Mouse (Mus musculus) heart, postnatal 4 days (tissue): ENCODE data around the gene Tmem254a. TPM values are rescaled to one million over a fixed set of nuclear protein-coding genes. Genes with fewer than 3 reads are reported as not detected.
"Not testable (repeated sequence)": the region's sequence is repeated elsewhere in the genome, so short reads cannot be mapped to it uniquely, and the experiment has no call there.

Experiments used
- DNase-seq: peaks from one replicate; pipeline ENCODE4 v3.0.0; 2021
- total RNA-seq, 2 experiments: library from RNA; stranded (reverse); gene quantifications; 2 replicates each; pipeline ENCODE4 v1.2.3; 2021

The Tmem254a gene
- total RNA-seq = 1 to 10 TPM; 4.5 to 5.4 TPM

DNA sequence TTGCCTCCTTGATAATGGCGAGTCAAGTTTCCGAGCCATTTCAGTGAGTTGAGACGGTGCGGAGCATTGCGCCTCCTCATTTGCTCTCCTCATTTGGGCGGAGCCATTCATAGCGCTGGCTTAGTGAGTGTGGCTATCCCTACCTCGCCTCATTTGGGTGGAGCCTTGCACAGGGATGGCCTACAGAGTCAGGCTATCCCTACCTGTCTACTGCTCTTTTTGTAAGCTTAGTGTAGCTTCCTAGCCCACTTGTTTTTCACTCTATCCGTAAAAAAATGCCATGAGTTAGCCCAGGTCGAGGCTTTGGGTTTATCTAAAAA lies at the start of gene Tmem254a:
Tmem254a (minus strand) TSS at position 111 of the 320 bp plus-strand sequence.
- DNase-seq = not testable (repeated sequence)

DNA sequence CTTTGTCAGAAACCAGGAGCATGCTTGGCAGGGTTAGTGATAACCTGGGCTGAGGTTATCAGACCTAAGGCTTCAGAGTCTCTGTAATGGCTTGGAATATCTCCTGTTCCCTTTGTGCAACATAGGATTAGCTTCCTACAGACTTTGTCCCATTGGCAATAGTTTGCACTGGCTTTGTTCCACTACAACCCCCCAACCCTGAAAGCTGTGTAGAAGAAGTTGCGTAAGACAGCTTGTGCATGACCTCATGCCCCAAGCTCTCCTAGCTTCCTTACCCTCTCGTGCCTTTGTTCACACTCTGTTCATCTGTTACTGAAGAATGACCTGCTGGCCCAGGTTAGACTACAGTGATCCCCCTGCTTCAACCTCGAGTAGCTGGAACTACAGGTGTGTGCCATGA lies 30.4 kb upstream of the Tmem254a start:
- DNase-seq = not testable (repeated sequence)

DNA sequence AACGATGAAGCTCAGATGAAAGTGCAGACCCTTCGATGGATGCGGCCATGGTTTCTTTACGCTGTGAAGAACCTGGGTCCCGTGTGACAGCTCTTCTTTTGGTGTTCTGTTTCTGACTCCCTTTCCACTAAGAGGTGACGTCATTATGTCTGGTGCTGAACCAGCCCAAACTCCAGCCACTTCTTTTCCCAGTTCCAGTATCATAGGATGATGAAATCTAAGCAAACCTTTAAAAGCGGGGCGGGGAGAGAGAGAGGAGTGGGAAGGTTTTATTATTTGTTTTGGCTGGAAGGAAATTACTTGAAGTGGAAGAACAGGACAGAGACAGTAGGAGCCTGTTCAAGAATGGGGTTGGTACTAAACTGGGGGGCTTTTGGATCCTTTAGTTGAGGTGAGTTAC lies 10.5 kb upstream of the Tmem254a start, which contains the start of gene Cphx1:
Cphx1 (plus strand) TSS at position 301 of the 400 bp plus-strand sequence.
- DNase-seq = not testable (repeated sequence)

DNA sequence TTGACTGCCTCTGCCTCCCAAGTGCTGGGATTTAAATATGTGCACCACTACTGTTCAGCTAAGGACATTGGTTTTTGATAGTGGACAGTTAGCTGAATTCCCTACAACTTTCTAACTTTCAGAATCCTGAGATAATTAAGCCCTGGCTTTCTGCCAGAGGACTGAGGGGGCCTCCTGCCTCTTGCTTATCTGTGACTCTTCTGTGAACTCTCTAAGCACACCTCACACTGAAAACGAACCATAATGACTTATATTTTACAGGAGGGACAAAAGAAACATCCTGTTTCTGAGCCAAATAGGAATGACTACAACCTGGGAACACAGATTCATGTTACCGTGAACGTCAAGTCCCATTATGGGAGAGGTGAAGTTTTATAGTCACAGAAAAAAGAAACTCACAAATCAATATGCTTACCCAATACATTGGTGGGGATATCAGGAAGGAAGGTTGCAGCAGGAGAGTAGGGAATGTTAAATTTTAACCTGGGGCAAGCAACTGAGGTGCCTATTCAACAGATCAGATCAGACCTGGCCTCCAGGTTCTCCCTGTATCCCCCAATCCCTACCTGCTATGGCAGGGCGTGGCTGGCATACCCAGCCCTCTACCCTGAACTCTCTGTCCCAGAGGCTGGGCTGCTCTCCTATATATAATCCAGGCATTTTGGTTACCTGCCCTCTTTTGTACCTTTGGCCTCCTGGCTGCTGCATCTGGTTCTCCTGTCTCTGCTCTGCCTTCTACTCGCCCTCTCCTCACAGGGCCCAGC lies 9.6 kb upstream of the Tmem254a start:
- DNase-seq = not testable (repeated sequence)

DNA sequence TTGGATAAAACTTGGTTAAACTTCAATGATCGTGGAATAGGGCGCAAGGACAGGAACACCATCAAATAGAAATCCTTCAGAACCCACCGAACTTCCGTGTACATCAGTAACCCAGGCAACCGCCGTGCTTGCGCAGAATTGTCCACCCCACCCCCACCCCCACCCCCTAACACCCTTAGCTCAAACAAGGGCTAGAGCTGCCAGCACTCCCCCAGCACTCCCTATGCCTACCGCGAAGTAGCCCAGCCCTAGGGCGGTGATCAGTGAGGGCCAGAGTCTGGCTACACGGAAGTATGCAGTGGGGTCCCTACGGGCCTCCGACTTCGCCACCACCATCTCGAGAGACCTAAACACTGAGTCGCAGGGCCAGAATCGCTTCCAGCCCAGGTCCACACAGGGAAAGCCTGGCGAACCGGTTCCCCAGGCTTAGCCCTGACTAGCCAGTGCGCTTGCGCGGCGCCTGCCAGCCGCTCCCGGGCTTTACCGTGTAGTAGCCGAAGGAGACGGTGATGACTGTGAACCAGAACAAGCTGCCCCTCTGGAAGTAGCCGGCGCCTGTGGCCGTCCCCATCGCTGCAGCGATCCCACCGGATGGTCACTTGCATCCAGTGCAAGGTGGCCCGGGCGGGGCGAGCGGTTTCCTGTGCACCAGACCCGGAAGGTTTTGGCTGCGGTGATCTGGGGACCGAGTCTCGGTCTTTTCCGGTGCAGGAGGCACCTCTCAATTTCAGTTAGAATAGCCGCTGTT lies 484 bp downstream of the Tmem254a start:
- DNase-seq = not testable (repeated sequence)

DNA sequence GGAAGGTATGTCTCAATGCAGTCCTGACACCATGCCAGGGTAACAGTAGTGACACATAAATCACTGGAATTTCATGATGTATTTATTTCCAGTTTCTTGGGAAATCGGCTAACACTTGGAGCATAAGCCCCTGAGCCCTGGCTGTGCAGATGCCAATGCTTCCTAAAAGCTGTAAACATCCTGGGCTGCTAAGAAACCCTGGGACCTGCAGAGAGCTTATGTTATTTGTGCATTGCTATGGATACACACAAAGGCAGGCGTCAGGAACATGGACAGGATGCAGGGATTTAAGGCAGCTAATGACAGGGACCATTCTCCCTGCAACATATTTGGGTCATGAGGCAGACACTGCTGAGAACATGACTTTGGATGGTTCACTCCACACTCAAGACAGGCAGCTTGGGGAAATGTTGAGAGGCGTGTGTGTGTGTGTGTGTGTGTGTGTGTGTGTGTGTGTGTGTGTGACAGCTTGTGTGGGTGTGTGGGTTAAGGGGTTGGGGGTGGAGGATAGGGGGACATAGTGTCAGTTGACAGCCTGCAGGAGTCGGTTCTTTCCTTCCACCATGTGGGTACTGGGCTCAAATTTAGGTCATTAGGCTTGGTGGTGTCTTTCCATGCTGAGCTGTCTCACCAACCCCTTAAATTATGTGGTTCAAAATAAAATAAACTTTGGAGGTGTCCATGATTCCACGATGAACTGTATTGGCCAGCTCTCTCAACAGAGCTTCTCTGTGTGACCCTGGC lies 8.9 kb downstream of the Tmem254a start:
- not testable (repeated sequence) for DNase-seq

DNA sequence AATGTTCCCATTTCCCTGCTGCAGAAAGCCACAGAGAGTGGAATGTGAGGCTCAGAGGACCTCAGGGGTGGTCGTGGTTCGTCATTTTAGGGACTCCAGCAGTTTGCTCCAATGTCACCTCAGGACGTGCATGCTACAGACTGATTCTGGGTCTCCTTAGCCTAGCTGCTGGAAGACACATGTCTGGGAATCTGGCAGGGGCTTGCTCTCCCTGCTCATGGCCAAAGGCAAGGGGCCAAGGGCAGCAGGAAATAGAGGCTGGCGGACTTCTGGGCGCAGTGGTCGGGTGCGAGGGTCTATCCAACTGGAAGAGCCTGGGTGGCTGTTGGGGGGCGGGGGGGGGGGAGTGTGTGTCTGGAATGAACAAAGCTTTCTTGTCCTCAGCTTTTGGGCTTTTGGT lies 18.5 kb downstream of the Tmem254a start:
- not testable (repeated sequence) for DNase-seq

DNA sequence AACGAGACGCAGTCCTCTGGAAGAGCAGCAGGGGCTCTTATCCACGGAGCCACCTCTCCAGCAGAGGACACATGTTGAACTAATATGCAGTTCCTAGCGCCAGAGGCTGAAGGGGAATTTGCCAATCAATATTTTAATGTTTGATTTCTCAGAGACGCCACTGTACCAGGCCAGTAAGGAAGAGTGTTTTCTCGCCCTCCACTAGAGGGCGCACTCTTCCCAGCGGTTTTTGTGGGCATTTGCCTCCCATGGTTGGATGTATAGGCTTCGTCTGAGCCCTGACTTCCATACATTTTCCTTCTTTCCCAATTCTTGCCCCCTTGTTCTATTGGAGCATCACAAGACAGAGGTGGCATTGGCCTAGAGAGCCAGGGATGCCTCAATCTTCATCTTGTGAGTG lies 20.2 kb downstream of the Tmem254a start:
- DNase-seq = not testable (repeated sequence)

DNA sequence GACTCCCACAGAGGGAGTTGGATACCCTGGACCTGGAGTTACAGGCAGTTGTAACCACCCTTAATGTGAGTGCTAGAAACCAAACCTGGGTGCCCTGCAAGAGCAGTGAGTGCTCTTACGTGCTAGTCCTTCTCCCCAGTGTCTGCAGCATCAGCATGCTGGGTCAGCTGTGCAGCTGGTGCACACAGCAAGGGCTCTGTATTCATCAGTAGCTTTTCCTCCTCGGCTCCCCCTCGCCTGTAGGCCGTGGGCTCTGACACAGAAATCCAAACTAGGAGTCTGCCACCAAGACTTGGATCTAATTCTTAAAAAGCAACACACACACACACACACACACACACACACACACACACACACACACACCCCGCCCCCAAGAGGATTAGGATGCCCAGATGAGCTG lies 22.2 kb downstream of the Tmem254a start:
- DNase-seq = not testable (repeated sequence)

DNA sequence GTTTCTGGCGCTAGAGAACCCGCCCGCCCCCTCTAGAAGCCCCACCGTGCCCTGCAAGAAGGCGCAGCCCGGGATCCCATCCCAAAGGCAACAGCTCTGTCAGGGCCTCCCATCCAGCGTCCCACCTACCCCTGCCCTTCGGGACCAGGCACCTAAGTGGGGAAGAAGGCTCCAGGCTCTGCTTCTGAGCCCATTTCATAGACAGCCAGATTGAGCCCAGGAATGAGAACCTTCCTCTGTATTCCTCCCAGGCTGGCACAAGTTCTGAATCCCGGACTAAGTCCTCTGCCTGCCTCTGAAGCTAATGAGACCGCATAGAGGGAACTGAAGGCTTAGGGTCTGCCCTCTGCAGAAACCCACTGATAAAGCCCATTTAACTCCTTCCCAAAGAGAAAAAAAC lies 24.5 kb downstream of the Tmem254a start, which contains the start of gene Plac9a:
Plac9a (minus strand) TSS at position 101 of the 400 bp plus-strand sequence.
- not testable (repeated sequence) for DNase-seq

DNA sequence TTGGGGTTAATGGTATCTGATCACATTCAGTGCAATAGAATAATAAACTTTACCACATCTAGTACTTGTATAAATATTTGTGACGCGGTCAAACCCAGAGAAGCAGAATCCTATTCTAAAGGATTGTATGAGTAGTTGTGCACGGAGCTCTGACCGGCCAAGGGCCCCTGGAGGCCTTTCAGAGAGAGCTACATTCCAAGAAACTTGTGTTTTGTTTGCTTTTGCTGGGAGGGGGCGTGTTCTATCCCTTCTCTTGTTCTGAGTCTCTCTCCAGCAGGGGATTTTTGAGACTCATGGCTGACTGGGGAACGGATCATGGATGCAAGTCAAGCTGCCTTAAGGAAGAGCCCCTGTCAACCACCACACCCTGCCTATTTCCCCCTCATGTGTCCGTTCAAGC lies 31.8 kb downstream of the Tmem254a start:
- DNase-seq = not testable (repeated sequence)

DNA sequence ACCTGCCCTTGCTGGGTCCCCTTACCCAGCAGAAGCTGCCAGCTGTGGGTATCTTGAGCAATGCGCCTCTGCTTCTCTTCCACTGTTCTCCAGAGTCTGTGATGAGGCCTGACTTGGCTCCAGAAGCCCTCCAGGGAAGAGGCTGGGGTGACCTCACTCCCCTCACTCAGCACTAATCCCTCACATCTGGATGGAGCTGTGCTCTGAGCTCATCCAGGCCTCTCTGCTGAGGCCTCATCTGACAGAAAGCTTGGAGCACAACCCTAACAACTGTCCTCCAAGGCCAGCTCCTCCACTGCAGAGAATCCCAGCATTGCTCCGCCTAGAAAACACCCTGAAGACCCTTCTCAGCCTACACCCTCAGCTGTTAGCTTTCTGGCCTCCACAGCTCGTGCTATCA lies 32.9 kb downstream of the Tmem254a start:
- DNase-seq = not testable (repeated sequence)

DNA sequence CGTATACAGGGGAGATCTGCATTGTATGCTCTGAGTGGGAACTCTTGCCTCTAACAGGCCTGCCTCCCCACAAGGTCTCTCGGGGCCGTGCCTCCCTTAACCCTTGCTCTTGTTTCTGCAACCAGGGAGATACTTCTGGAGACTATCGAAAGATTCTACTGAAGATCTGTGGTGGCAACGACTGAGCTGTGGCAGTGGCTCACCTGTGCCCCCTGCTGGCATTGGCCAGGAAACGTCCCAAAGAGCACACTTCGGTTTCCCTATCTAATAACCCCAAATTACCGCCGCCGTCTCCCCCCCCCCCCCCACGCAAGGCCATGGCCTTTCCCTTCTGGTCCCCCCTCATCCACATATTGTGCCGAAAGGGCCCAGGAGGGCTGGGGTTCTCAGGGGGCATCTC lies 41.6 kb downstream of the Tmem254a start:
- not testable (repeated sequence) for DNase-seq

DNA sequence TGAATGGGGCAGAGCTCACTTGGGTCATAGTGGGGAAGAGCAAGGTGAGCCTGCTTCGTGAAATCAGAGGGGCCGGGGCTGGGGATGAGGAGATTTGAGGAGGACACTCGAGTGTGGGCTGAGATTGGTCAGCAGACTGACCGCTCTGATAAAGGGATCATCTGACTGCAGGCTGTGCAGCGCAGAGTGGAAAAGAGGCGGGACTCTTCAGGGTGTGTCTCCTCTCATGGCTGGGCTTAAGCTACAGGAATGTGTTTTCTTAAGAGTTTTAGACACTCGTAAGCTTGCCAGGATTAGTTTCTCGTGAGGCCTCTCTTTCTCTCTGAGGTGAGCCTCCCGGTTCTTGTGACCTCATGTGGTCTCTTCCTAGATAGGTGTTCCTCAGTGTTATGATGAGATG lies 45.7 kb downstream of the Tmem254a start:
- not testable (repeated sequence) for DNase-seq

DNA sequence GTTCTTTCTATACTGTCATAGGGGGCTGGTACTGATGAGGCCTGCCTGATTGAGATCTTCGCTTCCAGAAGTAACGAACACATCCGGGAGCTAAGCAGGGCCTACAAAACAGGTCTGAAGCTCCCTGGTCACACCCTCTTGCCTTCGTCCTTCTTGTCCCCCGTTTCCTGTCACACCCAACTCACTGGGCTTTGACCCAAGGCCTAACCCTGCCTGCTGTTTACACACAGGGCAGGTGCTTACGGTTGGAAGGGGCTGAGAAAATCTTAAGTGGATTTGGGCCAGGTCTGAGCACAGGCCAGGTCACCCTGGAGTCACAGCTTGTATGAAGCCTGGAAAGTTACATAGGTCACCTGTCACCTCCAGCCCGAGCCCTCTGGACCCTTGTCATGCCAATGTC lies 50.8 kb downstream of the Tmem254a start:
- not testable (repeated sequence) for DNase-seq

Other genes starting within 250 kb of the Tmem254a start
- gene Ppif, start 233.5 kb downstream of the Tmem254a start, total RNA-seq = 100 to 1,000 TPM; 188 to 208 TPM
- gene Zcchc24, start 158.6 kb downstream of the Tmem254a start, total RNA-seq = 10 to 100 TPM; 48.6 to 52.2 TPM
- 10 to 100 TPM; 69.8 to 72.3 TPM for gene Anxa11, start 85.5 kb downstream of the Tmem254a start, total RNA-seq
- 1 to 10 TPM; 1.0 to 3.2 TPM for gene Plac9a, start 24.6 kb downstream of the Tmem254a start, total RNA-seq
- gene Cphx1, start 10.6 kb upstream of the Tmem254a start, total RNA-seq = not detected
- gene Duxbl1, start 50.9 kb upstream of the Tmem254a start, total RNA-seq = not detected
- gene Gm9780, start 115.0 kb upstream of the Tmem254a start, total RNA-seq = 10 to 100 TPM; 10.1 to 18.1 TPM
- gene Tmem254c, start 139.7 kb upstream of the Tmem254a start, total RNA-seq = 10 to 100 TPM; 15.5 to 31.0 TPM
- not detected for gene Cphx2, start 153.8 kb upstream of the Tmem254a start, total RNA-seq
- gene Cphx3, start 154.6 kb upstream of the Tmem254a start, total RNA-seq = not detected
- under 1 TPM; 0.24 to 0.61 TPM for gene Duxbl2, start 190.7 kb upstream of the Tmem254a start, total RNA-seq